Mouse (Mus musculus): ENCODE data around the gene Arhgef17. TPM values are rescaled to one million over a fixed set of nuclear protein-coding genes. Genes with fewer than 3 reads are reported as not detected.

Gene Arhgef17
- 5.1 and 5.4 TPM in 2 replicates for polyA plus RNA-seq (2015; fragmentation: Nextera tagmentation; extraction: Ambion mirVana)

GRCm38 (mm10) chr7:100931926-100932480 lies at the start of gene Arhgef17:
Arhgef17 (minus strand) TSS chr7:100932107.

GRCm38 (mm10) chr7:100974135-100974903 lies 42.4 kb upstream of the Arhgef17 start, which contains the start of gene P2ry6:
P2ry6 (minus strand) TSS chr7:100974649.

GRCm38 (mm10) chr7:100862828-100863638 lies 68.9 kb downstream of the Arhgef17 start, which contains the start of gene Relt:
Relt (minus strand) TSS chr7:100863446.

Small RNAs within 50 kb of the gene (microRNA-seq; reads per million reads assigned to microRNA genes)
- gene Mir3102: 129 to 153 reads per million in 2 experiments

Other genes with a start within 250 kb of the Arhgef17 start
- gene Fam168a, start 225.5 kb downstream of the Arhgef17 start, polyA plus RNA-seq (2015; fragmentation: Nextera tagmentation; extraction: Ambion mirVana): 15.7 and 17.1 TPM in 2 replicates
- gene Relt, start 68.7 kb downstream of the Arhgef17 start, polyA plus RNA-seq (2015; fragmentation: Nextera tagmentation; extraction: Ambion mirVana): 5.3 and 5.4 TPM in 2 replicates
- gene P2ry6, start 42.5 kb upstream of the Arhgef17 start, polyA plus RNA-seq (2015; fragmentation: Nextera tagmentation; extraction: Ambion mirVana): 5.5 and 8.0 TPM in 2 replicates
- 5.0 and 5.7 TPM in 2 replicates for gene P2ry2, start 80.8 kb upstream of the Arhgef17 start, polyA plus RNA-seq (2015; fragmentation: Nextera tagmentation; extraction: Ambion mirVana)
- 6.6 and 6.8 TPM in 2 replicates for gene Fchsd2, start 160.8 kb upstream of the Arhgef17 start, polyA plus RNA-seq (2015; fragmentation: Nextera tagmentation; extraction: Ambion mirVana)